Comparison of ENCODE assay signal across 16 mouse cellular contexts in the genomic region with DNA sequence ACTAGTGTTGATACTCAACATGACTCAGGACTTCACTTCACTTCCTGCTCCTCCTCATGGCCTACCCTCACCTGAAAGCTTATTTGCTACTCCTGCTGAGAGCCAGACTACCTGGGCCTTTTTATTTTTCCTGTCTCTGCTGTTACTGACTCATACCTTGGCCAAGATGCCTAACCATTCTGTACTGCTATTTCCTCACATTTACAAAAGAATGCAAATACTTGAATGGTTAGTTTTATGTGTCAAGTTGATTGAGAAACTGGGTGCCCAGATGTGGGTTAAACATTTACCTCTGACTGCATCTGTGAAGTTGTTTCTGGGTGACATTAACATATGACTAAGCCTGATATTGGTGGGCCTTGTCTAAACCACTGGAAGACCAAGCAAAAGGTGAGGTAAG. TPM values are rescaled to one million over a fixed set of nuclear protein-coding genes. Genes with fewer than 3 reads are reported as not detected.
"Had no signal": no experiment of that assay in that cellular context is flagged by ENCODE, and none has a peak within 500 bp of the region (broad histone marks: within the 10 kb centered on the region; RNA-seq: fewer than 3 reads in every experiment).

No protein-coding gene starts in this region.

- ATAC-seq: intestine, embryonic 16.5 days had no signal

- DNase-seq: kidney, adult 8-10 months; kidney, postnatal 10 days; layer of hippocampus, adult 9-11 months; layer of hippocampus, postnatal 36 days; left cerebral cortex, postnatal 4 days; liver, embryonic 13.5 days; midbrain, embryonic 14.5 days; thymus, adult 18-20 months; thymus, postnatal 14 days had no signal

- H3K27ac ChIP-seq: hindbrain, embryonic 15.5 days; limb, embryonic 13.5 days; liver, embryonic 13.5 days; neural tube, embryonic 15.5 days had no signal

- H3K4me1 ChIP-seq: hindbrain, embryonic 15.5 days; limb, embryonic 13.5 days; liver, embryonic 13.5 days; neural tube, embryonic 15.5 days had no signal

- H3K27me3 ChIP-seq: hindbrain, embryonic 15.5 days; liver, embryonic 13.5 days; neural tube, embryonic 15.5 days had no signal

- H3K4me3 ChIP-seq: hindbrain, embryonic 15.5 days; limb, embryonic 13.5 days; liver, embryonic 13.5 days; myocyte; neural tube, embryonic 15.5 days had no signal

- H3K4me2 ChIP-seq: hindbrain, embryonic 15.5 days; limb, embryonic 13.5 days; liver, embryonic 13.5 days; neural tube, embryonic 15.5 days had no signal

- H3K36me3 ChIP-seq: hindbrain, embryonic 15.5 days; limb, embryonic 13.5 days; liver, embryonic 13.5 days; neural tube, embryonic 15.5 days had no signal

- H3K9me3 ChIP-seq: hindbrain, embryonic 15.5 days; limb, embryonic 13.5 days; liver, embryonic 13.5 days; neural tube, embryonic 15.5 days had no signal

- H3K9ac ChIP-seq: hindbrain, embryonic 15.5 days; limb, embryonic 13.5 days; liver, embryonic 13.5 days; neural tube, embryonic 15.5 days had no signal

RNA-seq across cellular contexts. Expression of gene D430041D05Rik, which starts 56.7 kb away (rescaled TPM):
- total RNA-seq: megakaryocyte-erythroid progenitor cell, adult 5-6 weeks had no signal
- polyA plus RNA-seq: large intestine, adult 2 months had no signal
